Mouse (Mus musculus) C2C12 (cell line): ENCODE data around the gene Cers2.

Source experiments
- CEBPB ChIP-seq: IDR thresholded peaks from one replicate; pipeline ENCODE4 v1.6.1; 2011; ENCODE audit warnings: low read depth, mild to moderate bottlenecking, control low read depth, moderate library complexity
- CTCF ChIP-seq: IDR thresholded peaks from one replicate; pipeline ENCODE4 v1.5.1; 2011; ENCODE audit not compliant: control insufficient read depth, insufficient read depth, insufficient read length
- MAX ChIP-seq: IDR thresholded peaks from one replicate; pipeline ENCODE4 v1.6.1; 2011; ENCODE audit warnings: mild to moderate bottlenecking, control low read depth
- MYOD1 ChIP-seq: IDR thresholded peaks from one replicate; pipeline ENCODE4 v1.6.1; 2011; ENCODE audit warnings: low read depth; ENCODE audit not compliant: control insufficient read depth, insufficient read length
- USF1 ChIP-seq: IDR thresholded peaks from one replicate; pipeline ENCODE4 v1.6.1; 2011; ENCODE audit warnings: low read depth, mild to moderate bottlenecking, control low read depth, moderate library complexity

DNA sequence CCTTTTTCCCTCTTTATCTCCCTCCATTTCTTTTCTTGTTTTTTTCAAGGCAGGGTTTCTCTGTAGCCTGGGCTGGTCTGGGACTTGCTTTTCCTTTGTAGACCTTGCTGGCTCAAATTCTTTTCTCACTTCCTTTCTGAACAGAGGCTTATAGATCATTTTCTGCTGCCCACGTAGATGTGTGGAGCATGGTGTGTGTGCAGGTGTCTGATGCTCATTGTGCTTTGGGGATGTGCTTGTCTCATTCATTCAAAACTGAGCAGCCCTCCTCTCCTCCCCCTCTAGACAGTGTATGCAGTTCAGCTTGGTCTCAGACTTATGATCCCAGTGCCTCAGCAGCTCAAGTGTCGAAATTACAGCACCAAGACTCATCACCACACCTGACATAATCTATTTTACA lies 4.5 kb downstream of the Cers2 start:
- TF ChIP-seq CTCF = no peak
- TF ChIP-seq USF1 = no peak
- no peak for TF ChIP-seq MAX
- TF ChIP-seq MYOD1 = no peak
- no peak for TF ChIP-seq CEBPB
